Mouse (Mus musculus): ENCODE results near the gene Slc7a7. TPM values are rescaled to one million over a fixed set of nuclear protein-coding genes. Genes with fewer than 3 reads are reported as not detected.
A peak's percentile ranks its signal among the peaks of the same experiment; 100 is the strongest.

Gene Slc7a7
- polyA plus RNA-seq, 1 experiment = 1.6 TPM

DNA sequence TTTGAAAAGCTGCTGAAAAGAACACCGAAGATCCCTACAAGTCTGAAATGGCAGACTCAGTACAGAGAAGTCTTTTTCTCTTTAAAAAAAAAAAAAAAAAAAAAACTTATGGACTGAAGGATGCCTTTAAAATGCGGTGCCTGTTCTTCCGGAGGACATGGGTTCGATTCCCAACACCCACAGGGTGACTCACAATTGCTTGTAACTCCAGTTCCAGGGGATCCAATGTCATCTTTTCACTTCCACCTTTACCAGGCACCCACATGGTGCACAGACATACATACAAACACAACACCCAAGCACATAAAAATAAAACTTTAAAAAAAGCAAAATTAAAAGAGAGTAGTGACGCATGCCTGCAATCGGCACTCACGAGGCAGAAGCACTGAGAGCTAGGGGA is 10.1 kb upstream of the Slc7a7 start:
- H3K27me3 ChIP-seq (replicated peaks) = peaks cover 22% of the 10 kb centered on the region
- H3K4me1 ChIP-seq = peaks cover 68% of the 10 kb centered on the region
- H3K9me3 ChIP-seq = peaks cover 13% of the 10 kb centered on the region; the same call in 1 of the 2 replicates
- TF ChIP-seq FLI1 (IDR thresholded peaks at IDR 0.05; ENCODE audit: low read length) (no peak), GATA1 (IDR thresholded peaks at IDR 0.05; ENCODE audit: borderline replicate concordance, low read length) (no peak)
- H3K36me3 ChIP-seq (replicated peaks; ENCODE audit: low read length) = peaks cover 31% of the 10 kb centered on the region
- H3K4me3 ChIP-seq (replicated peaks) = peak overlapping the region; percentile 97

DNA sequence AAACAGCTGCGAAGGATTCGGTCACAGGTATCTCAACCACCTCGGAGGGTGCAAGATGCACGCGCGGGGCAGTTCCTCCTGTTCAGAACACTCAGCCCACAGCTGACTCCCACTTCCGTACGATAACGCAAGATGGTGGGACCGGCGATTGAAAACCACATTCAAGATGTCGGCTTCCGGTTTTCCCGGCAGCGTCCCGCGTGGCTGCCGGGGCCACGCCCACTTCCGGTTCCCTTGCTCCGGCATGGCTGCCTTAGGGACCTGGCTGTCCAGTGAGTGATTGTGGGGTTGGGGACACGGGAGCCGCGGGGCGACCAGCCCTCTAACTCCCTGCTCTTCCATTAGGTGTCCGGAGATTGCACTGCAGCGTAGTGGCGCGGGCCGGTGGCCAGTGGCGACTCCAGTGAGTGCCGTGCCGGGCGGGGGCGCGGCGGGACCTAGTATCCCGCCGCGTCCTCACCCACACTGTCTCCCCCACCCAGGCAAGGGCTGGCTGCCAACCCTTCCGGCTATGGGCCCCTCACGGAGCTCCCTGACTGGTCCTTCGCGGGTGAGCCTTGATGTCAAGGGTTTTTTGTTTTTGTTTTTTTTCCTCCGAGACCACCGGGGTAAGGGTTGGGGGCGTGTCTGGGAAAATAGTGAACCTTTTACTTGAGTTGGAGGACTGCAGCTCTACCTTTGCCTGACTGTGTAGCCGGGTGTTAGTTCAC is 9.3 kb upstream of the Slc7a7 start, which contains the start of gene Mrpl52:
Mrpl52 (plus strand) TSS at position 221 of the 710 bp plus-strand sequence.
- Histone ChIP-seq H3K36me3 (replicated peaks; ENCODE audit: low read length) (peaks cover 31% of the 10 kb centered on the region), H3K4me3 (replicated peaks) (peak within 1 kb of the TSS; percentile 97), H3K9me3 (peaks cover 8% of the 10 kb centered on the region; the same call in 1 of the 2 replicates), H3K4me1 (peaks cover 60% of the 10 kb centered on the region), H3K27me3 (replicated peaks) (peaks cover 14% of the 10 kb centered on the region)
- TF ChIP-seq FLI1 (IDR thresholded peaks at IDR 0.05; ENCODE audit: low read length) (peak; percentile 97), GATA1 (IDR thresholded peaks at IDR 0.05; ENCODE audit: borderline replicate concordance, low read length) (no peak; the same call in 2 of the 3 replicates)

GRCm38 (mm10) chr14:54426003-54426688 is 8.6 kb upstream of the Slc7a7 start:
- peak overlapping the region; percentile 97 for H3K4me3 ChIP-seq (replicated peaks)
- peaks cover 53% of the 10 kb centered on the region for H3K4me1 ChIP-seq
- H3K9me3 ChIP-seq = peaks cover 2% of the 10 kb centered on the region; the same call in 1 of the 2 replicates
- peaks cover 31% of the 10 kb centered on the region for H3K36me3 ChIP-seq (replicated peaks; ENCODE audit: low read length)
- TF ChIP-seq FLI1 (IDR thresholded peaks at IDR 0.05; ENCODE audit: low read length) (no peak), GATA1 (IDR thresholded peaks at IDR 0.05; ENCODE audit: borderline replicate concordance, low read length) (no peak)
- H3K27me3 ChIP-seq (replicated peaks) = peaks cover 7% of the 10 kb centered on the region

DNA sequence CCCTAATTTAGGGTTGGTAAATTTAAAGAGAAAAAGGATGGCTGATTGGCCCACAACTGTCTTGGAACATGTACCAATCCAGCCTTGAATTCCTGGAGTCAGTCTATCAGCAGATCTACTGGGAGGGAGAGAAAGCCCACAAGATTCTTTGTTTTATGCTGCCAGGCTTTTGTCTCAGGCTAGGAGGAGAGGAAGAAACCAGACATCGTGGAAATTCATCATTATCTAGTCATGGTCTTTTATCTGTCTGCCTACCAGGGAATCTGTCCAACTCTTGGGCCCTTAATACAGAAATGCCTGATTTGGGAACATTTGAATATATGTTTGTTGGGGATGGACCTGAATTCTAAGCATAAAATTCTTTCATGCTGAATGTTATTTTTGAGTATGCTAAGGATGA is 8.0 kb upstream of the Slc7a7 start:
- Histone ChIP-seq H3K4me3 (replicated peaks) (no peak overlapping the region), H3K9me3 (no peaks in the 10 kb centered on the region), H3K27me3 (replicated peaks) (peaks cover 2% of the 10 kb centered on the region), H3K4me1 (peaks cover 47% of the 10 kb centered on the region), H3K36me3 (replicated peaks; ENCODE audit: low read length) (peaks cover 25% of the 10 kb centered on the region)
- TF ChIP-seq FLI1 (IDR thresholded peaks at IDR 0.05; ENCODE audit: low read length) (no peak), GATA1 (IDR thresholded peaks at IDR 0.05; ENCODE audit: borderline replicate concordance, low read length) (no peak)

GRCm38 (mm10) chr14:54424634-54425033 is 7.1 kb upstream of the Slc7a7 start:
- TF ChIP-seq GATA1 (IDR thresholded peaks at IDR 0.05; ENCODE audit: borderline replicate concordance, low read length) (no peak), FLI1 (IDR thresholded peaks at IDR 0.05; ENCODE audit: low read length) (no peak)
- H3K4me1 ChIP-seq = peaks cover 42% of the 10 kb centered on the region
- H3K9me3 ChIP-seq = no peaks in the 10 kb centered on the region
- no peak overlapping the region for H3K4me3 ChIP-seq (replicated peaks)
- peaks cover 16% of the 10 kb centered on the region for H3K36me3 ChIP-seq (replicated peaks; ENCODE audit: low read length)
- H3K27me3 ChIP-seq (replicated peaks) = no peaks in the 10 kb centered on the region

DNA sequence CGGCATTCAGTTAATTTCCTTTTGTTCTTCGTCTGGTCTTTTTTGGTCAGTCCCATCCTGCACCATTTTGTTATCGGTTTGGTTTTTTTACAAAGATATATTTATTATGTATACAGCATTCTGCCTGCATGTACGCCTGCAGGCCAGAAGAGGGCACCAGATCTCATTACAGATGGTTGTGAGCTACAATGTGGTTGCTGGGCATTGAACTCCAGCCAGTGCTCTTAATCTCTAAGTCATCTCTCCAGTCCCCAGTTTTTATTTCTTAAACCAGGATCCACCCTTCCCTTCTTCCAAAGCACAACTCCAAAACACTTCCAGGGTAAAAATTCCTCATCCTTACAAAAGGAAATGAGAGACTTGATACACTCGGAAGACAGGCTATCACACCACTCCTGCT is 5.8 kb upstream of the Slc7a7 start:
- H3K4me3 ChIP-seq (replicated peaks) = no peak overlapping the region
- no peak for TF ChIP-seq GATA1 (IDR thresholded peaks at IDR 0.05; ENCODE audit: borderline replicate concordance, low read length)
- no peak for TF ChIP-seq FLI1 (IDR thresholded peaks at IDR 0.05; ENCODE audit: low read length)
- H3K9me3 ChIP-seq = no peaks in the 10 kb centered on the region
- no peaks in the 10 kb centered on the region for H3K27me3 ChIP-seq (replicated peaks)
- peaks cover 5% of the 10 kb centered on the region for H3K36me3 ChIP-seq (replicated peaks; ENCODE audit: low read length)
- H3K4me1 ChIP-seq = peaks cover 37% of the 10 kb centered on the region

DNA sequence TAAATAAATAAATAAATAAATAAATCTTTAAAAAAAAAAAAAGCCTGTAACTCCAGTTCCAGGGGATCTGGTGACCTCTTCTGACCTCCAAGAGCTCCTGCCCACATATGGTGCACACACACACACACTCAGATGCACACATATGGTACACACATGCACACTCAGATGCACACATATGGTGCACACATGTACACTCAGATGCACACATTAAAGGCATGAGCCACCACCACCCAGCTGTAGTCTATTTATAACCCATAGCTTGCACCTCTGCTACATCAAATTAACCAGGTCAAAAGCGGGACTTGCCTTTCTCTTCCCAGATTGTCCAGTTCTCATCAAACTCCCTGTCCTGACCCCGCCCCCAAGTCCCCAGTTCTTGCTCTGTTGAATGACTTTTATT is 3.4 kb upstream of the Slc7a7 start:
- Histone ChIP-seq H3K9me3 (no peaks in the 10 kb centered on the region), H3K4me1 (peaks cover 26% of the 10 kb centered on the region)

GRCm38 (mm10) chr14:54416830-54417229 is 750 bp downstream of the Slc7a7 start:
- no peaks in the 10 kb centered on the region for H3K27me3 ChIP-seq (replicated peaks)
- H3K36me3 ChIP-seq (replicated peaks; ENCODE audit: low read length) = no peaks in the 10 kb centered on the region
- H3K4me1 ChIP-seq = peaks cover 30% of the 10 kb centered on the region
- TF ChIP-seq FLI1 (IDR thresholded peaks at IDR 0.05; ENCODE audit: low read length) (no peak), GATA1 (IDR thresholded peaks at IDR 0.05; ENCODE audit: borderline replicate concordance, low read length) (no peak)
- H3K9me3 ChIP-seq = no peaks in the 10 kb centered on the region
- no peak overlapping the region for H3K4me3 ChIP-seq (replicated peaks)

More for the DNA sequence above, 3.4 kb upstream of the Slc7a7 start:
- no peak overlapping the region for H3K4me3 ChIP-seq (replicated peaks)
- no peaks in the 10 kb centered on the region for H3K36me3 ChIP-seq (replicated peaks; ENCODE audit: low read length)
- no peak for TF ChIP-seq FLI1 (IDR thresholded peaks at IDR 0.05; ENCODE audit: low read length)
- no peak for TF ChIP-seq GATA1 (IDR thresholded peaks at IDR 0.05; ENCODE audit: borderline replicate concordance, low read length)
- no peaks in the 10 kb centered on the region for H3K27me3 ChIP-seq (replicated peaks)

DNA sequence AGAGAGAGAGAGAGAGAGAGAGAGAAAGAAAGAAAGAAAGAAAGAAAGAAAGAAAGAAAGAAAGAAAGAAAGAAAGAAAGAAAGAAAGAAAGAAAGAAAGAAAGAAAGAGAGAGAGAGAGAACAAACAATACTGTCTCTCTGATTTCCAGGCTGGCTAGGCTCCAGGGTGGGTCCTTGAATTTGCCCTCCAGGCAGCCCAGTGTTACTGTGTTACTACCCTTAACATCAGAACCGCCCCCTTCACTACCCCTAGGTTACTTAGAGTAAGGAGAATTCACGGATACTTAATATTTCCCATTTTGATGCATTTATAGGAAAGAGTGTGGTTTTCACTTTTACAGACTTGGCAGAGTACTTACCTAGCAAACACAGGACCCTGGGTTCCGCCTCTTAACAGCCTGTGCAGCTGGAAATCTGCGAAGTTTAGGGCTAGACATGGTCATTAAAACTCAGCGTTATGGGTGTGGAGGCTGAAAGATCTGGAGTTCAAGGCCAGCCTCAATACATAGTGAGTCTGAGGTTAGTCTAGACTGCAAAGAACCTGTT is 1.3 kb downstream of the Slc7a7 start:
- Histone ChIP-seq H3K36me3 (replicated peaks; ENCODE audit: low read length) (no peaks in the 10 kb centered on the region), H3K4me3 (replicated peaks) (no peak overlapping the region), H3K9me3 (no peaks in the 10 kb centered on the region), H3K27me3 (replicated peaks) (no peaks in the 10 kb centered on the region), H3K4me1 (peaks cover 30% of the 10 kb centered on the region)
- TF ChIP-seq FLI1 (IDR thresholded peaks at IDR 0.05; ENCODE audit: low read length) (no peak), GATA1 (IDR thresholded peaks at IDR 0.05; ENCODE audit: borderline replicate concordance, low read length) (no peak)

Measured in megakaryocyte, embryonic 14.5 days (primary cell).